Mouse (Mus musculus) R1 (cell line): ENCODE data around the gene Pi4kb.
A peak's percentile ranks its signal among the peaks of the same experiment; 100 is the strongest.

ENCODE experiments used
- DNase-seq: peaks from one replicate; pipeline ENCODE4 v3.0.0-alpha.2; 2018; ENCODE audit warnings: low read depth, low spot score

Gene Pi4kb

GRCm38 (mm10) chr3:94953764-94954616 lies 20.5 kb upstream of the Pi4kb start, which contains the start of gene Rfx5:
TSS of gene Rfx5 (plus strand) at chr3:94954075.
- peak; percentile 99 for DNase-seq

GRCm38 (mm10) chr3:94958295-94958694 lies 16.2 kb upstream of the Pi4kb start:
- no peak for DNase-seq

GRCm38 (mm10) chr3:94959871-94960270 lies 14.7 kb upstream of the Pi4kb start:
- DNase-seq: peak; percentile 15

- DNase-seq: peak; percentile 38
Measured at GRCm38 (mm10) chr3:94960322-94960721, 14.2 kb upstream of the Pi4kb start.

GRCm38 (mm10) chr3:94964989-94965388 lies 9.5 kb upstream of the Pi4kb start:
- no peak for DNase-seq

- no peak for DNase-seq
Measured at GRCm38 (mm10) chr3:94965878-94966277, 8.7 kb upstream of the Pi4kb start.

GRCm38 (mm10) chr3:94972552-94972951 lies 2.0 kb upstream of the Pi4kb start:
- no peak for DNase-seq

GRCm38 (mm10) chr3:94973620-94974019 lies 911 bp upstream of the Pi4kb start:
- peak; percentile 20 for DNase-seq

- DNase-seq: peak; percentile 35
Measured at GRCm38 (mm10) chr3:94974026-94974527, 454 bp upstream of the Pi4kb start.

- DNase-seq: no peak
Measured at GRCm38 (mm10) chr3:94984312-94984711, 9.8 kb downstream of the Pi4kb start.

GRCm38 (mm10) chr3:94985513-94985912 lies 11.0 kb downstream of the Pi4kb start:
- DNase-seq: no peak

- no peak for DNase-seq
Measured at GRCm38 (mm10) chr3:94987578-94987977, 13.0 kb downstream of the Pi4kb start.

GRCm38 (mm10) chr3:94989159-94989761 lies 14.7 kb downstream of the Pi4kb start:
- DNase-seq: peak; percentile 46

GRCm38 (mm10) chr3:94996946-94997345 lies 22.4 kb downstream of the Pi4kb start:
- DNase-seq: peak; percentile 66

GRCm38 (mm10) chr3:95002569-95002968 lies 28.0 kb downstream of the Pi4kb start:
- DNase-seq: no peak

GRCm38 (mm10) chr3:95003273-95003672 lies 28.7 kb downstream of the Pi4kb start:
- no peak for DNase-seq

- DNase-seq: no peak
Measured at GRCm38 (mm10) chr3:95005651-95006050, 31.1 kb downstream of the Pi4kb start.

- no peak for DNase-seq
Measured at GRCm38 (mm10) chr3:95007706-95008105, 33.2 kb downstream of the Pi4kb start.

- no peak for DNase-seq
Measured at GRCm38 (mm10) chr3:95010396-95010795, 35.9 kb downstream of the Pi4kb start.

GRCm38 (mm10) chr3:95012982-95013381 lies 38.5 kb downstream of the Pi4kb start:
- no peak for DNase-seq

- DNase-seq: peak; percentile 41
Measured at GRCm38 (mm10) chr3:95013699-95014427, 39.3 kb downstream of the Pi4kb start.
